22 mouse cellular contexts compared by ENCODE assay signal in genomic region chr1:78171671-78172070, GRCm38 (mm10). TPM values are rescaled to one million over a fixed set of nuclear protein-coding genes. Genes with fewer than 3 reads are reported as not detected.
A peak's percentile ranks its signal among the peaks of the same experiment; 100 is the strongest.
DNase-seq lines count a peak whose midpoint lies in the region; ATAC-seq and TF ChIP-seq lines count a peak whose summit lies in the region.
"Had no signal": no experiment of that assay in that cellular context is flagged by ENCODE, and none has a peak within 500 bp of the region (broad histone marks: within the 10 kb centered on the region; RNA-seq: fewer than 3 reads in every experiment).

No protein-coding gene starts in this region.

- H3K4me2 ChIP-seq in hindbrain, embryonic 15.5 days, result peak overlapping the region; percentile 6; the same call in 1 of the 2 replicates
- H3K4me2 ChIP-seq in midbrain, postnatal 0 days (ENCODE audit: low read depth, low read length, poor library complexity, severe bottlenecking), result no peak overlapping the region

- H3K27me3 ChIP-seq in hindbrain, embryonic 15.5 days, result peaks cover 60% of the 10 kb centered on the region
- H3K27me3 ChIP-seq in midbrain, postnatal 0 days (ENCODE audit: insufficient read depth, low read length), result peaks cover 44% of the 10 kb centered on the region

- peak; percentile 57; the same call in 1 of the 2 replicates for ATAC-seq in hindbrain, embryonic 15.5 days (ENCODE audit: low FRiP score, low read depth)
- ATAC-seq in midbrain, postnatal 0 days (ENCODE audit: low FRiP score), result no peak

- peaks cover 7% of the 10 kb centered on the region; the same call in 1 of the 2 replicates for H3K4me1 ChIP-seq in hindbrain, embryonic 15.5 days (replicated peaks)
- no peaks in the 10 kb centered on the region for H3K4me1 ChIP-seq in midbrain, postnatal 0 days (ENCODE audit: insufficient read depth, low read length)

- H3K9ac ChIP-seq in hindbrain, embryonic 15.5 days, result no peak overlapping the region
- H3K9ac ChIP-seq in midbrain, postnatal 0 days (replicated peaks; ENCODE audit: low read length, poor library complexity, severe bottlenecking), result no peak overlapping the region

- TF ChIP-seq POLR2A in brain, embryonic 14.5 days (IDR thresholded peaks at IDR 0.05; ENCODE audit: borderline replicate concordance, extremely low read depth, insufficient read depth, insufficient read length, poor library complexity, severe bottlenecking), result no peak

- no peaks in the 10 kb centered on the region for H3K9me3 ChIP-seq in hindbrain, embryonic 15.5 days
- H3K9me3 ChIP-seq in midbrain, postnatal 0 days (ENCODE audit: low read length), result no peaks in the 10 kb centered on the region
- H3K9me3 ChIP-seq: forebrain, embryonic 10.5 days had no signal

- WGBS in hindbrain, embryonic 15.5 days, result 18% methylated on average over 1 of the region's 1 CpGs
- WGBS in midbrain, postnatal 0 days, result 22% methylated on average over 1 of the region's 1 CpGs

- H3K27ac ChIP-seq in hindbrain, embryonic 15.5 days (replicated peaks), result 0 out of 2 replicates have a peak overlapping the region, but pooled peaks have one; percentile 47
- H3K27ac ChIP-seq in midbrain, postnatal 0 days (ENCODE audit: low read depth, low read length), result no peak overlapping the region
- H3K27ac ChIP-seq: kidney, postnatal 0 days had no signal

- DNase-seq in embryo, embryonic 10.5 days (ENCODE audit: low spot score), result peak; percentile 71
- DNase-seq in embryo, embryonic 11 days, result no peak
- peak; percentile 77 for DNase-seq in brain, embryonic 14.5 days (ENCODE audit: low read depth)
- peak; percentile 79 for DNase-seq in midbrain, postnatal 0 days (ENCODE audit: low spot score)
- no peak for DNase-seq in adrenal gland, postnatal 36 days
- no peak for DNase-seq in natural killer cell, adult 2 months (ENCODE audit: low spot score in 2 of 2)
- no peak for DNase-seq in cerebellum, adult 8-10 months
- DNase-seq: cerebellum, adult 18-20 months; heart, adult 18-20 months; lung, postnatal 14 days; right cerebral cortex, postnatal 14 days; thymus, postnatal 4 days had no signal

- no peaks in the 10 kb centered on the region for H3K36me3 ChIP-seq in hindbrain, embryonic 15.5 days
- no peaks in the 10 kb centered on the region for H3K36me3 ChIP-seq in midbrain, postnatal 0 days (ENCODE audit: insufficient read depth, low read length)
- H3K36me3 ChIP-seq: forebrain, embryonic 10.5 days had no signal

- no peak for TF ChIP-seq CTCF in brain, embryonic 14.5 days (IDR thresholded peaks at IDR 0.05; ENCODE audit: borderline replicate concordance, extremely low read depth, insufficient read depth, insufficient read length)
- no peak for TF ChIP-seq CTCF in midbrain, postnatal 0 days (IDR thresholded peaks at IDR 0.05)

- no peak overlapping the region for H3K4me3 ChIP-seq in hindbrain, embryonic 15.5 days
- H3K4me3 ChIP-seq in midbrain, postnatal 0 days (ENCODE audit: low read depth, low read length), result no peak overlapping the region
- H3K4me3 ChIP-seq: forebrain, embryonic 10.5 days had no signal

RNA-seq across cellular contexts. Expression of gene Pax3, which starts 25.3 kb away (rescaled TPM):
- polyA plus RNA-seq in brain, embryonic 14.5 days (2012; rRNA removed), result 4.8 and 10.6 TPM in 2 replicates
- 14.0 and 16.3 TPM in 2 replicates for polyA plus RNA-seq in hindbrain, embryonic 15.5 days (2015; fragmentation: Nextera tagmentation; extraction: Ambion mirVana)
- total RNA-seq in midbrain, postnatal 0 days (2014; rRNA removed), result 5.3 and 5.8 TPM in 2 replicates
- polyA plus RNA-seq in midbrain, postnatal 0 days (2015; fragmentation: Nextera tagmentation; extraction: Ambion mirVana), result 4.4 and 4.5 TPM in 2 replicates
- total RNA-seq in adrenal gland, postnatal 36 days (2021), result not detected
- total RNA-seq: heart, adult 18-20 months; layer of hippocampus, adult 8-10 months; left cerebral cortex, adult 8-10 months; megakaryocyte-erythroid progenitor cell, adult 5-6 weeks; neutrophil, adult 5-6 weeks had no signal
- polyA plus RNA-seq: cortical plate, adult 2 months; intestine, embryonic 14.5 days; kidney, postnatal 0 days; liver, embryonic 16.5 days had no signal

Comparison
In these comparisons a context has a peak if more than half of its experiments do, and no peak if none do; other contexts are left out.
1. DNase-seq: peak in embryo, embryonic 10.5 days (single experiment), brain, embryonic 14.5 days (single experiment) and midbrain, postnatal 0 days (single experiment); none in embryo, embryonic 11 days (single experiment), adrenal gland, postnatal 36 days (0 of 2), natural killer cell, adult 2 months (0 of 2) and cerebellum, adult 8-10 months (single experiment).